Mouse (Mus musculus): ENCODE data around the gene Gm42957.

GRCm38 (mm10) chr3:96692506-96692905 lies 57.2 kb downstream of the Gm42957 start:
- TF ChIP-seq GATA1 (IDR thresholded peaks at IDR 0.05; ENCODE audit: low read length) (no peak), TAL1 (IDR thresholded peaks at IDR 0.05; ENCODE audit: low read length) (no peak)

Data from erythroblast, embryonic 14.5 days (primary cell).